Mouse (Mus musculus): ENCODE measurements around the gene Bik.

Gene Bik

GRCm38 (mm10) chr15:83582931-83583330, 56.3 kb downstream of the Bik start:
- DNase-seq (ENCODE audit: extremely low read depth, low read depth, low spot score) = no peak

GRCm38 (mm10) chr15:83583419-83584156, 56.9 kb downstream of the Bik start:
- DNase-seq (ENCODE audit: extremely low read depth, low read depth, low spot score) = no peak

GRCm38 (mm10) chr15:83584741-83585220, 58.1 kb downstream of the Bik start:
- peak; percentile 95 for DNase-seq (ENCODE audit: extremely low read depth, low read depth, low spot score)

- no peak for DNase-seq (ENCODE audit: extremely low read depth, low read depth, low spot score)
Measured at GRCm38 (mm10) chr15:83590841-83591240, 64.2 kb downstream of the Bik start.

GRCm38 (mm10) chr15:83591758-83592157, 65.1 kb downstream of the Bik start:
- DNase-seq (ENCODE audit: extremely low read depth, low read depth, low spot score) = no peak

- no peak for DNase-seq (ENCODE audit: extremely low read depth, low read depth, low spot score)
Measured at GRCm38 (mm10) chr15:83592260-83593188, 65.9 kb downstream of the Bik start.

GRCm38 (mm10) chr15:83593189-83593585, 66.5 kb downstream of the Bik start:
- no peak for DNase-seq (ENCODE audit: extremely low read depth, low read depth, low spot score)

- peak; percentile 42 for DNase-seq (ENCODE audit: extremely low read depth, low read depth, low spot score)
Measured at GRCm38 (mm10) chr15:83593702-83594512, 67.2 kb downstream of the Bik start.
